Mouse (Mus musculus) G1E (cell line): ENCODE data around the gene Fermt2. TPM values are rescaled to one million over a fixed set of nuclear protein-coding genes. Genes with fewer than 3 reads are reported as not detected.

Experiments
- ATAC-seq: 2 replicates; pipeline ENCODE4 v1.8.0; 2016; ENCODE audit warnings: mild to moderate bottlenecking; ENCODE audit not compliant: insufficient number of reproducible peaks, poor library complexity, low FRiP score, severe bottlenecking; ENCODE audit errors: extremely low read depth
- DNase-seq: peaks from one replicate; pipeline ENCODE4 v3.0.0; 2012; ENCODE audit warnings: low spot score
- H3K27me3 ChIP-seq: 2 replicates; pipeline ENCODE4 v1.6.1; 2012; ENCODE audit warnings: mild to moderate bottlenecking, low read length, inconsistent platforms; ENCODE audit not compliant: insufficient read depth
- H3K36me3 ChIP-seq: replicated peaks from 2 replicates; pipeline ENCODE3; 2012; ENCODE audit warnings: mild to moderate bottlenecking, inconsistent platforms
- H3K4me1 ChIP-seq: 2 replicates; pipeline ENCODE4 v1.6.1; 2012; ENCODE audit warnings: low read depth, low read length, inconsistent platforms, mixed read lengths; ENCODE audit not compliant: insufficient read depth
- H3K4me3 ChIP-seq: 2 replicates; pipeline ENCODE4 v1.5.1; 2012; ENCODE audit warnings: low read depth, mild to moderate bottlenecking, inconsistent platforms, low read length, moderate library complexity, mixed read lengths
- H3K9me3 ChIP-seq: replicated peaks from 2 replicates; pipeline ENCODE4 v1.6.1; 2012; ENCODE audit warnings: inconsistent platforms
- CTCF ChIP-seq: IDR thresholded peaks from 2 replicates; pipeline ENCODE4 v1.5.1; 2012; ENCODE audit warnings: low read depth, low read length, inconsistent platforms, mixed read lengths
- GATA1 ChIP-seq: IDR thresholded peaks from 2 replicates; pipeline ENCODE4 v1.6.1; 2012; ENCODE audit warnings: borderline replicate concordance, low read length, inconsistent platforms, mixed read lengths
- GATA2 ChIP-seq: IDR thresholded peaks from 2 replicates; pipeline ENCODE4 v1.6.1; 2012; ENCODE audit warnings: low read depth, low read length, inconsistent platforms, borderline replicate concordance
- POLR2AphosphoS5 ChIP-seq: IDR thresholded peaks from 2 replicates; pipeline ENCODE4 v1.6.1; 2012; ENCODE audit warnings: low read depth, low read length, inconsistent platforms; ENCODE audit not compliant: insufficient replicate concordance
- TAL1 ChIP-seq: conservative IDR thresholded peaks from 2 replicates; pipeline ENCODE4 v1.6.1; 2012; ENCODE audit warnings: low read depth, low read length, inconsistent platforms, mixed read lengths
- polyA plus RNA-seq: library from polyadenylated mRNA; stranded (reverse); fragments of >175 nt; gene quantifications from 2 replicates; pipeline ENCODE4 v1.2.3, GENCODE M21; 2012
- total RNA-seq, 2 experiments: library from RNA; stranded (forward) in 1 of 2; stranded (reverse) in 1 of 2; fragments of 200-1000 nt in 1 of 2; fragments of >200 nt in 1 of 2; fragmentation: Nextera tagmentation in 1 of 2; gene quantifications; 2 replicates each; pipeline ENCODE4 v1.2.3; 2014 to 2017

Gene Fermt2
- total and polyA plus RNA-seq, 3 experiments, result 0.60 TPM; not detected in 2

DNA sequence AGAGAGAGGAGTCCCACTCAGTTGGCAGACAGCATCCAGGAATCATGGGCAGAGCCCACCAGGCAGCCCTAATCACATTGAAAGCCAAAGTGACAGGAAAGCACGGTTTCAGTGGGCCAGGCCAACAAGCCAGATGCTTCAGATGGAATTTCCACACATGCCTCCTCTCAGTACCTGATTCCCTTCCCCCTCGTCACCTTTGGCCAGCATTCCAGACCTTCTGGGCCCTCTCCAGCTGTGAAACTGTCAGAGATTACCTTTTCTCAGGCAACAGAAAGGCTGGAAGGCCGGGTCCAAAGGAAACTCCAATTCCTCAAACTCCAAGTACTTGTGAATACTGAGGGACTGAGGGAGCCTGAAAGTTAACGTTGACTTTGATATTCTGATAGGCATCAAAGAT is 19.1 kb downstream of the Fermt2 start:
- no peaks in the 10 kb centered on the region for H3K36me3 ChIP-seq
- H3K4me3 ChIP-seq, result no peak overlapping the region
- H3K4me1 ChIP-seq, result no peaks in the 10 kb centered on the region
- no peak for DNase-seq
- H3K9me3 ChIP-seq, result no peaks in the 10 kb centered on the region
- TF ChIP-seq CTCF (no peak), TAL1 (no peak), GATA1 (no peak), GATA2 (no peak), POLR2AphosphoS5 (no peak)
- ATAC-seq, result no peak
- H3K27me3 ChIP-seq, result peaks cover 39% of the 10 kb centered on the region

- Histone ChIP-seq H3K9me3 (no peaks in the 10 kb centered on the region), H3K27me3 (peaks cover 42% of the 10 kb centered on the region), H3K36me3 (no peaks in the 10 kb centered on the region), H3K4me3 (no peak overlapping the region), H3K4me1 (no peaks in the 10 kb centered on the region)
- ATAC-seq (no peak), DNase-seq (no peak)
- TF ChIP-seq TAL1, result no peak
- no peak for TF ChIP-seq POLR2AphosphoS5
- TF ChIP-seq GATA1, result no peak
Measured at GRCm38 (mm10) chr14:45507923-45508322, 22.0 kb downstream of the Fermt2 start.

- DNase-seq, result no peak
- no peaks in the 10 kb centered on the region for H3K4me1 ChIP-seq
- no peaks in the 10 kb centered on the region for H3K36me3 ChIP-seq
- H3K27me3 ChIP-seq, result peaks cover 42% of the 10 kb centered on the region
- TF ChIP-seq CTCF (no peak), GATA2 (no peak), TAL1 (no peak), POLR2AphosphoS5 (no peak), GATA1 (no peak)
- ATAC-seq, result no peak
- no peak overlapping the region for H3K4me3 ChIP-seq
- H3K9me3 ChIP-seq, result no peaks in the 10 kb centered on the region
Measured at GRCm38 (mm10) chr14:45507447-45507846, 22.5 kb downstream of the Fermt2 start.

- ATAC-seq, result no peak
- TF ChIP-seq POLR2AphosphoS5 (no peak), GATA1 (no peak), GATA2 (no peak), CTCF (no peak), TAL1 (no peak)
Measured at GRCm38 (mm10) chr14:45507032-45507431, 22.9 kb downstream of the Fermt2 start.

GRCm38 (mm10) chr14:45506165-45506564 is 23.8 kb downstream of the Fermt2 start:
- H3K36me3 ChIP-seq, result no peaks in the 10 kb centered on the region
- no peak for ATAC-seq
- no peak for DNase-seq
- H3K27me3 ChIP-seq, result peaks cover 40% of the 10 kb centered on the region
- H3K4me3 ChIP-seq, result no peak overlapping the region
- no peak for TF ChIP-seq POLR2AphosphoS5
- H3K4me1 ChIP-seq, result no peaks in the 10 kb centered on the region
- H3K9me3 ChIP-seq, result no peaks in the 10 kb centered on the region

More at GRCm38 (mm10) chr14:45507032-45507431, 22.9 kb downstream of the Fermt2 start:
- Histone ChIP-seq H3K4me1 (no peaks in the 10 kb centered on the region), H3K9me3 (no peaks in the 10 kb centered on the region), H3K4me3 (no peak overlapping the region), H3K36me3 (no peaks in the 10 kb centered on the region), H3K27me3 (peaks cover 42% of the 10 kb centered on the region)
- DNase-seq, result no peak

DNA sequence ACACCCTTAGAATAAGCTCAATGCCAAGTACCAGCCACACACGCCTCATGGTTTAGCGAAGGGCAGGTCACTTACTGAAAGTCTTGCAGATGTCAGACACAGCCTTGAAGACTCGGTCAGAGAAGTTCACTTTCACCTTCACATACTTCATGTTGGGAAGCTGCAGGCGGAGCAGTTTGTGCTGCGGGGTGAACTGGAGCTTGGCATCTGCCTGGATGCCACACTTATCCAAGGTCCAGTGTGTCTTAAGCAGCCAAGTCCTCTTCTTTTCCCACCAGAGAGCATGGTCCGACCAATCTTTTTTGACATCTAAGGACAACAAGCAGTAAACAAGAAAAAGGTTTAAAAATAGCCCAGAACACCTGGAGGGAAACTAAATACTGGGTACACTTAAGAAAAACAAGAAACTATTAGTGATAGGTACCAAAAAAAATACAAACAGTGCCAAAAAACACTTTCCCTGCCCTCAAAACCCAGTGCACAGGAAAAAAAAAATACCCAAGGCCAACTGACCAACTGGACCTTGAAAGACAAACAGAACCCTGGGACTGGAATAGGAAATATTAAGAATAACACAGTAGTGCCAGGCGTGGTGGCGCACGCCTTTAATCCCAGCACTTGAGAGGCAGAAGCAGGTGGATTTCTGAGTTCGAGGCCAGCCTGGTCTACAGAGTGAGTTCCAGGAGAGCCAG is 25.4 kb downstream of the Fermt2 start:
- no peak for TF ChIP-seq POLR2AphosphoS5
- TF ChIP-seq CTCF, result no peak
- no peak for TF ChIP-seq TAL1
- TF ChIP-seq GATA2, result no peak
- no peak for TF ChIP-seq GATA1
- Histone ChIP-seq H3K36me3 (no peaks in the 10 kb centered on the region), H3K27me3 (peaks cover 35% of the 10 kb centered on the region), H3K4me3 (no peak overlapping the region), H3K4me1 (no peaks in the 10 kb centered on the region), H3K9me3 (no peaks in the 10 kb centered on the region)
- ATAC-seq, result no peak
- no peak for DNase-seq

DNA sequence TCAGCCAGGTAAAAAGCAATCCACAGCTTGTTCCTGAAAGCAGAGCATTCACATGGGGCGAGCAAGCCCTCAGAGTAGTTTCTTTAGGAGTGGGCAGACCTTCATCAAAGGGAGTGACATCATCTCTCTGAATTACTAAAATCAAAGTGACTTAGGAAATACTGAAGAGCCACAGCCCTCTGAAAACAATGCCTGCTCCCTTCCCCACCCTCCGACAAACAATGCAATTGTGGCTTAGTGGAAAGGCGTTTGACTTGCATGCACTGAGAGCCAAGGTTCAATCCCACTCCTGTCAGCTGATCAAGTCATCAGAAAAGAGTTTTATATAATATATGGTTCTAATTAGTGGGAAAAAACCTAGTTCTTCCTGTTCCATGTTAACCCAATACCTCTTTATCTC is 26.0 kb downstream of the Fermt2 start:
- no peak for ATAC-seq
- DNase-seq, result no peak
- no peaks in the 10 kb centered on the region for H3K9me3 ChIP-seq
- H3K4me3 ChIP-seq, result no peak overlapping the region
- no peaks in the 10 kb centered on the region for H3K36me3 ChIP-seq
- TF ChIP-seq GATA2, result no peak
- TF ChIP-seq CTCF, result no peak
- TF ChIP-seq POLR2AphosphoS5, result no peak
- no peaks in the 10 kb centered on the region for H3K4me1 ChIP-seq
- H3K27me3 ChIP-seq, result peaks cover 35% of the 10 kb centered on the region
